Mouse (Mus musculus) gastrocnemius, adult 8-10 months (tissue): ENCODE data around the gene 1700012A03Rik. TPM values are rescaled to one million over a fixed set of nuclear protein-coding genes. Genes with fewer than 3 reads are reported as not detected.
A peak's percentile ranks its signal among the peaks of the same experiment; 100 is the strongest.

Source experiments
- DNase-seq, 2 experiments: peaks; one replicate each; pipeline ENCODE4 v3.0.0; 2022; ENCODE audit warnings: low spot score in 2 of 2
- total RNA-seq, 4 experiments: library from RNA; stranded (reverse); gene quantifications; 2 replicates each; pipeline ENCODE4 v1.2.4; 2022

Gene 1700012A03Rik
- total RNA-seq: not detected

GRCm38 (mm10) chr6:32049951-32050345 is at the start of gene 1700012A03Rik:
TSS of gene 1700012A03Rik (plus strand) at chr6:32050246.
- DNase-seq: no peak

GRCm38 (mm10) chr6:32004228-32004627 is 45.8 kb upstream of the 1700012A03Rik start:
- no peak for DNase-seq

GRCm38 (mm10) chr6:32005914-32006313 is 44.1 kb upstream of the 1700012A03Rik start:
- no peak for DNase-seq

- DNase-seq: no peak
Observed at GRCm38 (mm10) chr6:32006382-32006781, 43.7 kb upstream of the 1700012A03Rik start.

- DNase-seq: no peak
Observed at GRCm38 (mm10) chr6:32007336-32007735, 42.7 kb upstream of the 1700012A03Rik start.

GRCm38 (mm10) chr6:32016841-32017240 is 33.2 kb upstream of the 1700012A03Rik start:
- peak in 1 of 2 experiments; percentile 20 for DNase-seq

GRCm38 (mm10) chr6:32017406-32018104 is 32.5 kb upstream of the 1700012A03Rik start:
- peak in 1 of 2 experiments; percentile 11 for DNase-seq

GRCm38 (mm10) chr6:32018105-32018446 is 32.0 kb upstream of the 1700012A03Rik start:
- peak; percentile 26 to 31 for DNase-seq

- no peak for DNase-seq
Observed at GRCm38 (mm10) chr6:32021853-32022536, 28.1 kb upstream of the 1700012A03Rik start.

- DNase-seq: no peak
Observed at GRCm38 (mm10) chr6:32022537-32022869, 27.5 kb upstream of the 1700012A03Rik start.

GRCm38 (mm10) chr6:32028228-32029009 is 21.6 kb upstream of the 1700012A03Rik start:
- DNase-seq: no peak

- no peak for DNase-seq
Observed at GRCm38 (mm10) chr6:32034226-32034625, 15.8 kb upstream of the 1700012A03Rik start.

GRCm38 (mm10) chr6:32045344-32045743 is 4.7 kb upstream of the 1700012A03Rik start:
- no peak for DNase-seq

GRCm38 (mm10) chr6:32049256-32049950 is 643 bp upstream of the 1700012A03Rik start:
- DNase-seq: no peak

GRCm38 (mm10) chr6:32052135-32052915 is 2.3 kb downstream of the 1700012A03Rik start:
- no peak for DNase-seq

GRCm38 (mm10) chr6:32056525-32056924 is 6.5 kb downstream of the 1700012A03Rik start:
- no peak for DNase-seq

GRCm38 (mm10) chr6:32058571-32058970 is 8.5 kb downstream of the 1700012A03Rik start:
- DNase-seq: no peak

- DNase-seq: no peak
Observed at GRCm38 (mm10) chr6:32060641-32061040, 10.6 kb downstream of the 1700012A03Rik start.

GRCm38 (mm10) chr6:32061266-32061665 is 11.2 kb downstream of the 1700012A03Rik start:
- no peak for DNase-seq

GRCm38 (mm10) chr6:32065789-32066510 is 15.9 kb downstream of the 1700012A03Rik start:
- no peak for DNase-seq
